Comparison of ENCODE assay signal across 26 mouse cellular contexts in genomic region chr16:20936722-20937121, GRCm38 (mm10).
DNase-seq lines count a peak whose midpoint lies in the region; ATAC-seq and TF ChIP-seq lines count a peak whose summit lies in the region.
"Had no signal": no experiment of that assay in that cellular context is flagged by ENCODE, and none has a peak within 500 bp of the region (broad histone marks: within the 10 kb centered on the region; RNA-seq: fewer than 3 reads in every experiment).

No protein-coding gene starts in this region.

- H3K4me2 ChIP-seq in heart, embryonic 16.5 days (ENCODE audit: low read depth, low read length), result no peak overlapping the region
- H3K4me2 ChIP-seq: forebrain, embryonic 13.5 days; heart, embryonic 11.5 days; hindbrain, embryonic 12.5 days; hindbrain, embryonic 15.5 days had no signal

- intact Hi-C loops in heart, postnatal 36 days (cut with DNase I), result no loop called here

- H3K4me3 ChIP-seq in heart, embryonic 16.5 days (ENCODE audit: low read length), result no peak overlapping the region
- no peak overlapping the region for H3K4me3 ChIP-seq in thymus, adult 2 months (ENCODE audit: control insufficient read depth, insufficient read depth, low read length)
- H3K4me3 ChIP-seq: forebrain, embryonic 10.5 days; forebrain, embryonic 13.5 days; gastrocnemius, adult 2 months; hindbrain, embryonic 12.5 days; hindbrain, embryonic 15.5 days had no signal

- H3K4me1 ChIP-seq in heart, embryonic 16.5 days (ENCODE audit: control insufficient read depth, insufficient read depth, low read length), result no peaks in the 10 kb centered on the region
- H3K4me1 ChIP-seq in thymus, adult 2 months (replicated peaks; ENCODE audit: control insufficient read depth, insufficient read depth, low read length), result peaks cover 3% of the 10 kb centered on the region
- H3K4me1 ChIP-seq: forebrain, embryonic 10.5 days; forebrain, embryonic 13.5 days; hindbrain, embryonic 12.5 days; hindbrain, embryonic 15.5 days had no signal

- no peak for TF ChIP-seq POLR2A in thymus, adult 2 months (IDR thresholded peaks at IDR 0.05; ENCODE audit: control insufficient read depth, extremely low read depth, insufficient read depth, low read length, poor library complexity)

- no peak overlapping the region for H3K9ac ChIP-seq in heart, embryonic 16.5 days (ENCODE audit: low read length)
- H3K9ac ChIP-seq: forebrain, embryonic 13.5 days; hindbrain, embryonic 12.5 days; hindbrain, embryonic 15.5 days had no signal

- no peak for DNase-seq in heart, postnatal 36 days
- no peak for DNase-seq in thymus, adult 2 months
- DNase-seq in thymus, adult 18-20 months, result no peak
- peak; percentile 7 for DNase-seq in embryo, embryonic 11.5 days (ENCODE audit: low read depth, low spot score)
- peak; percentile 44 for DNase-seq in mesoderm, embryonic 11.5 days (ENCODE audit: low read depth, low spot score)
- DNase-seq in lung, postnatal 4 days, result no peak
- DNase-seq: adrenal gland, postnatal 10 days; adrenal gland, postnatal 36 days; B cell, adult 2 months; cerebellum, adult 2 months; cerebellum, adult 9-11 months; cerebellum, postnatal 25 days; gastrocnemius, adult 2 months; gastrocnemius, postnatal 14 days; heart, postnatal 10 days; heart, postnatal 4 days had no signal

- H3K36me3 ChIP-seq in heart, embryonic 16.5 days (ENCODE audit: control insufficient read depth, insufficient read depth), result no peaks in the 10 kb centered on the region
- no peaks in the 10 kb centered on the region for H3K36me3 ChIP-seq in thymus, adult 2 months (ENCODE audit: control insufficient read depth, insufficient read depth, low read length)
- H3K36me3 ChIP-seq: forebrain, embryonic 10.5 days; G1E; hindbrain, embryonic 12.5 days; hindbrain, embryonic 15.5 days had no signal

- H3K9me3 ChIP-seq in heart, embryonic 16.5 days (replicated peaks; ENCODE audit: control insufficient read depth, low read length), result no peaks in the 10 kb centered on the region
- H3K9me3 ChIP-seq: forebrain, embryonic 10.5 days; forebrain, embryonic 13.5 days; G1E; hindbrain, embryonic 12.5 days; hindbrain, embryonic 15.5 days had no signal

- no peak for TF ChIP-seq CTCF in thymus, adult 2 months (IDR thresholded peaks at IDR 0.05; ENCODE audit: borderline replicate concordance, control insufficient read depth, extremely low read depth, insufficient read depth, low read length, poor library complexity)

- WGBS in heart, embryonic 16.5 days, result 82% methylated on average over 1 of the region's 1 CpGs
- WGBS in thymus, adult 2 months, result 10% methylated on average over 1 of the region's 1 CpGs

- H3K27ac ChIP-seq in heart, embryonic 16.5 days (ENCODE audit: low read length), result no peak overlapping the region
- peak overlapping the region; percentile 65; the same call in 1 of the 2 replicates for H3K27ac ChIP-seq in thymus, adult 2 months (ENCODE audit: control insufficient read depth, insufficient read depth, low read length)
- H3K27ac ChIP-seq: forebrain, embryonic 10.5 days; forebrain, embryonic 13.5 days; gastrocnemius, adult 2 months; hindbrain, embryonic 12.5 days; hindbrain, embryonic 15.5 days had no signal

- no peaks in the 10 kb centered on the region for H3K27me3 ChIP-seq in heart, embryonic 16.5 days (ENCODE audit: control insufficient read depth, insufficient read depth, low read length)
- no peaks in the 10 kb centered on the region for H3K27me3 ChIP-seq in thymus, adult 2 months (ENCODE audit: control insufficient read depth, insufficient read depth, low read length)
- H3K27me3 ChIP-seq: CH12.LX; forebrain, embryonic 13.5 days; hindbrain, embryonic 12.5 days; hindbrain, embryonic 15.5 days had no signal

- 0 out of 2 replicates have a peak, but pooled peaks have one; percentile 18 for ATAC-seq in heart, embryonic 16.5 days (replicated peaks; ENCODE audit: extremely low read depth, insufficient read depth, low FRiP score)
- ATAC-seq: forebrain, embryonic 13.5 days; forebrain, embryonic 16.5 days; Patski had no signal

Comparison
In these comparisons a context has a peak if more than half of its experiments do, and no peak if none do; other contexts are left out.
1. DNase-seq: peak in embryo, embryonic 11.5 days (single experiment) and mesoderm, embryonic 11.5 days (single experiment); none in heart, postnatal 36 days (0 of 2), thymus, adult 2 months (single experiment), thymus, adult 18-20 months (0 of 2) and lung, postnatal 4 days (0 of 2).